ENCODE assay signal across 12 mouse cellular contexts in genomic region chr16:30120330-30121265, GRCm38 (mm10). TPM values are rescaled to one million over a fixed set of nuclear protein-coding genes. Genes with fewer than 3 reads are reported as not detected.
A peak's percentile ranks its signal among the peaks of the same experiment; 100 is the strongest.
DNase-seq lines count a peak whose midpoint lies in the region; ATAC-seq lines count a peak whose summit lies in the region.
"Had no signal": no experiment of that assay in that cellular context is flagged by ENCODE, and none has a peak within 500 bp of the region (broad histone marks: within the 10 kb centered on the region; RNA-seq: fewer than 3 reads in every experiment).

No protein-coding gene starts in this region.

- no peak for DNase-seq in liver
- DNase-seq in forebrain, embryonic 10.5 days (ENCODE audit: extremely low spot score, low spot score) = peak; percentile 71
- DNase-seq in right cerebral cortex, postnatal 14 days = no peak
- DNase-seq in gastrocnemius, adult 8-10 months (ENCODE audit: low spot score in 2 of 2) = no peak
- DNase-seq: cerebellum, adult 8-10 months; lung, postnatal 36 days; right cerebral cortex, adult 18-20 months had no signal

- peaks cover 13% of the 10 kb centered on the region; the same call in 1 of the 2 replicates for H3K4me1 ChIP-seq in liver, embryonic 12.5 days
- peaks cover 59% of the 10 kb centered on the region for H3K4me1 ChIP-seq in forebrain, embryonic 10.5 days
- H3K4me1 ChIP-seq in limb, embryonic 12.5 days (replicated peaks) = peaks cover 55% of the 10 kb centered on the region
- H3K4me1 ChIP-seq in stomach, embryonic 14.5 days (ENCODE audit: control insufficient read depth, insufficient read depth, low read length) = peaks cover 10% of the 10 kb centered on the region

- no peak overlapping the region for H3K27ac ChIP-seq in liver, embryonic 12.5 days
- H3K27ac ChIP-seq in forebrain, embryonic 10.5 days = peak overlapping the region; percentile 84
- H3K27ac ChIP-seq in limb, embryonic 12.5 days = peak overlapping the region; percentile 41; the same call in 1 of the 2 replicates
- H3K27ac ChIP-seq in stomach, embryonic 14.5 days (ENCODE audit: low read length) = no peak overlapping the region

- H3K4me2 ChIP-seq in liver, embryonic 12.5 days = peak overlapping the region; percentile 6; the same call in 1 of the 2 replicates
- peak overlapping the region; percentile 51 for H3K4me2 ChIP-seq in limb, embryonic 12.5 days
- H3K4me2 ChIP-seq in stomach, embryonic 14.5 days (replicated peaks; ENCODE audit: low read depth, low read length) = peak overlapping the region; percentile 19

- no peak for ATAC-seq in liver, embryonic 12.5 days
- 0 out of 2 replicates have a peak, but pooled peaks have one; percentile 60 for ATAC-seq in limb, embryonic 12.5 days (ENCODE audit: insufficient number of reproducible peaks, insufficient read depth, low FRiP score, low TSS enrichment, low read depth)
- no peak for ATAC-seq in stomach, embryonic 14.5 days (ENCODE audit: insufficient number of reproducible peaks, insufficient read depth, low FRiP score, low read depth)
- ATAC-seq in erythroblast, adult 5-6 weeks (replicated peaks; ENCODE audit: low FRiP score, poor library complexity, severe bottlenecking) = no peak
- ATAC-seq: Patski had no signal

- peaks cover 59% of the 10 kb centered on the region for H3K27me3 ChIP-seq in liver, embryonic 12.5 days (replicated peaks)
- peaks cover 96% of the 10 kb centered on the region for H3K27me3 ChIP-seq in forebrain, embryonic 10.5 days (ENCODE audit: poor library complexity, severe bottlenecking)
- peaks cover 11% of the 10 kb centered on the region for H3K27me3 ChIP-seq in limb, embryonic 12.5 days
- H3K27me3 ChIP-seq in stomach, embryonic 14.5 days (ENCODE audit: control insufficient read depth, insufficient read depth, low read length) = no peaks in the 10 kb centered on the region
- H3K27me3 ChIP-seq: Patski had no signal

- no peaks in the 10 kb centered on the region for H3K9me3 ChIP-seq in liver, embryonic 12.5 days (replicated peaks)
- no peaks in the 10 kb centered on the region for H3K9me3 ChIP-seq in forebrain, embryonic 10.5 days
- no peaks in the 10 kb centered on the region for H3K9me3 ChIP-seq in limb, embryonic 12.5 days
- H3K9me3 ChIP-seq in stomach, embryonic 14.5 days (ENCODE audit: control insufficient read depth, low read depth, low read length) = no peaks in the 10 kb centered on the region

- H3K9ac ChIP-seq in liver, embryonic 12.5 days = no peak overlapping the region
- no peak overlapping the region; the same call in 1 of the 2 replicates for H3K9ac ChIP-seq in limb, embryonic 12.5 days (replicated peaks)
- H3K9ac ChIP-seq in stomach, embryonic 14.5 days (replicated peaks; ENCODE audit: low read depth, low read length) = no peak overlapping the region

- no peak overlapping the region for H3K4me3 ChIP-seq in liver, embryonic 12.5 days
- H3K4me3 ChIP-seq in forebrain, embryonic 10.5 days = peak overlapping the region; percentile 39
- H3K4me3 ChIP-seq in limb, embryonic 12.5 days (replicated peaks) = peak overlapping the region; percentile 8
- no peak overlapping the region for H3K4me3 ChIP-seq in stomach, embryonic 14.5 days (ENCODE audit: low read depth, low read length)

- no peaks in the 10 kb centered on the region for H3K36me3 ChIP-seq in liver, embryonic 12.5 days
- no peaks in the 10 kb centered on the region for H3K36me3 ChIP-seq in forebrain, embryonic 10.5 days (replicated peaks)
- no peaks in the 10 kb centered on the region for H3K36me3 ChIP-seq in limb, embryonic 12.5 days
- no peaks in the 10 kb centered on the region for H3K36me3 ChIP-seq in stomach, embryonic 14.5 days (ENCODE audit: control insufficient read depth, insufficient read depth, low read length)

- WGBS in liver, embryonic 12.5 days (ENCODE audit: insufficient replicate concordance) = 12% methylated on average over 30 of the region's 30 CpGs
- WGBS in forebrain, embryonic 10.5 days = 1% methylated on average over 30 of the region's 30 CpGs
- WGBS in limb, embryonic 12.5 days = 3% methylated on average over 30 of the region's 30 CpGs
- 17% methylated on average over 30 of the region's 30 CpGs for WGBS in stomach, embryonic 14.5 days

RNA-seq across cellular contexts. Expression of gene Hes1, which starts 56.4 kb away (rescaled TPM):
- polyA plus RNA-seq in liver, embryonic 12.5 days (2016; fragmentation: Nextera tagmentation; extraction: Ambion mirVana) = 12.5 and 12.7 TPM in 2 replicates
- 42.5 and 49.0 TPM in 2 replicates for polyA plus RNA-seq in forebrain, embryonic 10.5 days (2016; fragmentation: Nextera tagmentation; extraction: Ambion mirVana)
- polyA plus RNA-seq in limb, embryonic 12.5 days (2016; fragmentation: Nextera tagmentation; extraction: Ambion mirVana) = 74.9 and 76.9 TPM in 2 replicates
- 74.1 and 75.8 TPM in 2 replicates for polyA plus RNA-seq in stomach, embryonic 14.5 days (2014; fragmentation: Nextera tagmentation; extraction: Ambion mirVana)
- total RNA-seq in erythroblast, adult 5-6 weeks (2015; ENCODE audit: low replicate concordance) = not detected in 2 replicates
- total RNA-seq in erythroblast, adult 5-6 weeks (2017; ENCODE audit: low replicate concordance) = 0.26 and 10.9 TPM in 2 replicates
- 10 to 100 TPM in 2 of 4 experiments, 1 to 10 TPM in 2; 8.9 to 13.4 (median 9.9) TPM for total RNA-seq in gastrocnemius, adult 8-10 months (2022)

Comparison
In these comparisons a context has a peak if more than half of its experiments do, and no peak if none do; other contexts are left out.
1. H3K27ac ChIP-seq: peak in forebrain, embryonic 10.5 days (single experiment) and limb, embryonic 12.5 days (single experiment); none in liver, embryonic 12.5 days (single experiment) and stomach, embryonic 14.5 days (single experiment).
2. H3K4me3 ChIP-seq: peak in forebrain, embryonic 10.5 days (single experiment) and limb, embryonic 12.5 days (single experiment); none in liver, embryonic 12.5 days (single experiment) and stomach, embryonic 14.5 days (single experiment).
3. Peak in every context shown above with its lines, with median percentiles within 50 percentile points of each other: H3K4me2 ChIP-seq.